Mouse (Mus musculus) G1E (cell line): ENCODE measurements at regions not wholly inside any gene's neighbourhood (a gene's known extent, or its start where the extent isn't known, plus 50 kb on each side); places are given as distances from the start of the nearest gene placed in this dataset.

Experiments used
- CTCF ChIP-seq: IDR thresholded peaks from 2 replicates; pipeline ENCODE4 v1.5.1; 2012; ENCODE audit warnings: low read depth, low read length, inconsistent platforms, mixed read lengths
- GATA1 ChIP-seq: IDR thresholded peaks from 2 replicates; pipeline ENCODE4 v1.6.1; 2012; ENCODE audit warnings: borderline replicate concordance, low read length, inconsistent platforms, mixed read lengths
- GATA2 ChIP-seq: IDR thresholded peaks from 2 replicates; pipeline ENCODE4 v1.6.1; 2012; ENCODE audit warnings: low read depth, low read length, inconsistent platforms, borderline replicate concordance
- POLR2AphosphoS5 ChIP-seq: IDR thresholded peaks from 2 replicates; pipeline ENCODE4 v1.6.1; 2012; ENCODE audit warnings: low read depth, low read length, inconsistent platforms; ENCODE audit not compliant: insufficient replicate concordance
- TAL1 ChIP-seq: conservative IDR thresholded peaks from 2 replicates; pipeline ENCODE4 v1.6.1; 2012; ENCODE audit warnings: low read depth, low read length, inconsistent platforms, mixed read lengths

DNA sequence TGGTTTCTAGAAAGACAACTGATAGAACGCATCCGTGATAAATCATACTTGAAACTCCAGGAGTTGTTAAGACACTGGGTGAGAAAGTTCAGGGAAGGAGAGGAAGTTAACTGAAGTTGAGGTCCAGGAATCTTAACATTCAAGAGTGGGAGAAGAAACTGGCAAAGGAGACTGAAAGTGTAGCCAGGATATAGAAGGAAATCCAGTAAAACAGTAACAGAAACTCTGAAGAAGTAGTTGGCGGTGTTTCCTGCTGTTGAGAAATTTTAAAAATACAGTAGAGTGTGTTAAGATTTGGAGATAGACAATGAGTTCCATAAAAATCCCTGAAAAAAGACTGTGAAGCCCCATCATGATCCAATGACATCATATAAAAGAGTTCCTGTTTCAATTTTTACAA, 2154.3 kb upstream of the Lrrc6 start:
- TF ChIP-seq CTCF, result no peak
- TF ChIP-seq TAL1, result no peak
- no peak for TF ChIP-seq POLR2AphosphoS5
- TF ChIP-seq GATA1, result no peak
- TF ChIP-seq GATA2, result no peak
